Mouse (Mus musculus): Measurements from ENCODE around the gene Fndc3b.

- TF ChIP-seq CTCF (IDR thresholded peaks at IDR 0.05; ENCODE audit: low read depth) (no peak), EP300 (IDR thresholded peaks at IDR 0.05; ENCODE audit: low read depth) (no peak)
These were observed 93.4 kb downstream of the Fndc3b start for GRCm38 (mm10) chr3:27617733-27618132.
